Mouse (Mus musculus) large intestine, adult 2 months (tissue): ENCODE results near the gene Bnip3. TPM values are rescaled to one million over a fixed set of nuclear protein-coding genes. Genes with fewer than 3 reads are reported as not detected.

Experiments
- DNase-seq: peaks from one replicate; pipeline ENCODE4 v3.0.0-alpha.2; 2012; ENCODE audit warnings: low read depth, low spot score
- WGBS: fragments of 180-500 bp; shearing (Covaris S2); methylation state at CpG from one replicate; pipeline ENCODE4 v1.1.7; 2018; 5-methylcytosine and 5-hydroxymethylcytosine counted together
- polyA plus RNA-seq: library from polyadenylated mRNA; depleted of rRNA; stranded (reverse); fragments of >200 nt; gene quantifications from 2 replicates; pipeline ENCODE4 v1.2.3, GENCODE M21; 2012; rRNA removed

The Bnip3 gene
- polyA plus RNA-seq, 1 experiment = 4.0 TPM

DNA sequence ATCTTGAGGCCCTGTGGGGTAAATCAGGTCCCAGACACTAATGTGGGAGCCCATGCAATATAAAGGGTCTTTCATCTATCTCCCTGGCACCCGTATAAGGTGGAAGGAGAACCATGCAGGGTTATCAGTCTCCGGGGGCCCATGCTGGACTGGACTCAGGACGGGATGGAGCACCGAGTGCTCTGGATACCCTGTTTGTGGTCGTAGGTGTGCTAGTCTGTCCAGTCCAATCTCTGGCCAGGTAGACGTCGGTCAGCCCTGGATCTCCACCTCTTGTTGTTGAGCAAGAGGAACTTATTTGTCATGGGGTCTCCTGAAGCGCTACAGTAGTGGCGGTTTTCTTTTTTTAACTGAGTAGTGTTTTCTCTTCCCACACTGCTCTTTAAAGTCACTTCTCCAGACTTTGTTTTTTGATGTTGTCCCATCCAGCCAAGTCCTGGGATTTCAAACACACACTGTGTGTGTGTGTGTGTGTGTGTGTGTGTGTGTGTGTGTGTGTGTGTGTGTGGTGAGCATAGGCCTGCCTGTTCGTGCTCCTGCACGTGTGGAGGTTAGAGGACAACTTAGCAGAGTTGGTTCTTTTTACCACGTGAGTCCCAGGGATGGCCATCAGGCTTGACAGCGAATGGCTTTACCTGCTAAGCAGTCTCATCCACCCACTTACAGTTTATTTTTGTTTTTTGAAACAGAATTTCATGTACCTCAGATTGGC is 61.8 kb downstream of the Bnip3 start:
- no peak for DNase-seq

DNA sequence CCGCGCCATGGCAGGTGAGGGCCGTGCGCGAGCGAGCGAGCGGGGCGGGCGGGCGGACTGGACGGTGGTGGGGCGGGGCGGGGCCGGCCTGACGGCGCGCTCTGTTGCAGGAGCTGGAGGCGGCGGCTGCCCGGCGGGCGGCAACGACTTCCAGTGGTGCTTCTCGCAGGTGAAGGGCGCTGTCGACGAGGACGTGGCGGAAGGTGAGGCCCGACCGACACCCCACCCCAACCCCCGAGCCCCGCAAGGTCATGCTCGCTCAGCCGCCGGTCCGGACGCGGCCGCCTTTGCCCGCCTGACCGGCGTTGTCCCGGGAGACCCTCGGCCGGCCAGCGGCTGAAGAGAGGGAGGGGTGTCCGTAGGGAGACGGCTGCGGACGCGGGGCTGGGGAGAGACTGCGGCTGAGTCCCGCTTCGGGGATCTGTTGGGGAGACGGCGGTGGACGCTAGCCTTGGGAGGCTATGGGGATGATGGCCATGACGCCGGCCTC is 62.8 kb downstream of the Bnip3 start:
- no peak for DNase-seq
- WGBS = under 1% methylated on average over 55 of the region's 61 CpGs

More for the DNA sequence above, 61.8 kb downstream of the Bnip3 start:
- 25% methylated on average over 13 of the region's 13 CpGs for WGBS

DNA sequence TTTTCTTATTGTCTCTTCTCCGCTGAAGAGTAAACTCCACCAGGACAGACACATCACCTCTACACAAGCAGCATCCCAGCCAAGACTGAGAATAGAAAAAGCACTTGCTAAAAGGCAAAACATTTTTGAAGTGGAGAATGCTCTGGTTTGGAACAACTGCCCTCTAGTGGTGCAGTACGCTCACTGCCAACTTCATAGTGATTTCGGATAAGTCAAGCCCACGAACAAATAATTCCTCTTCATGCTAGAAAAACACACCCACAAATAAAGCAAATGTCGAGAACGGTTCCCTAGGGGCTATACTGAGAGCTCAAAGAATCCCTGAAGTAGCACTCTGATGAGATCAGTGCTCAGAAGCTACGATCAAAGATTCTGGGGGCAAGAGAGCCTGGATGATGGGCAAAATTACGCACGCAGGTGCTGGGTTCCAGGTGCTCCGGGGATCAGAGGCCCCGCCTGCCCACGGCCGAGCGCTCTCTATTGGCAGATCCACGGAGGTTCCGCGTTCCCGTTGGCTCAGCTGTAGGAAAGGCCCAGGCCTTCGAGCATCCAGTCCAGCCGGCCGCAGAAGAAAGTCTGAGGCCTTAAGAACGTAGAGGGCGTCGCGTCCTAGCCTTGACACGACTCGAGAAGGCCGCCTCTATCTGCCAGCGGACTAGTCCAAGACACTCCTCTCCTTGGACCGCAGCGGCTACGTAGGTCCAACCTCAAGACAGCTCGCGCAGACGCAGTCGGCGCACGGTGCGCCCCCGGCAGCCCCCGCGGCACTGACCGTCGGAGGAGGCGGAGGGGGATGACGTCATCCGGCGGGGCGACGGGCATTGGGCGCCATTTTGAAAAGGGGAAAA is 63.6 kb downstream of the Bnip3 start, which contains the start of the genes Ppp2r2d and Mapk1ip1:
Gene Ppp2r2d (plus strand): TSS at position 536 of the 848 bp plus-strand sequence.
Gene Mapk1ip1 (minus strand): TSS at position 730 of the 848 bp plus-strand sequence.
- DNase-seq = peak; percentile 59
- 1% methylated on average over 51 of the region's 51 CpGs for WGBS

DNA sequence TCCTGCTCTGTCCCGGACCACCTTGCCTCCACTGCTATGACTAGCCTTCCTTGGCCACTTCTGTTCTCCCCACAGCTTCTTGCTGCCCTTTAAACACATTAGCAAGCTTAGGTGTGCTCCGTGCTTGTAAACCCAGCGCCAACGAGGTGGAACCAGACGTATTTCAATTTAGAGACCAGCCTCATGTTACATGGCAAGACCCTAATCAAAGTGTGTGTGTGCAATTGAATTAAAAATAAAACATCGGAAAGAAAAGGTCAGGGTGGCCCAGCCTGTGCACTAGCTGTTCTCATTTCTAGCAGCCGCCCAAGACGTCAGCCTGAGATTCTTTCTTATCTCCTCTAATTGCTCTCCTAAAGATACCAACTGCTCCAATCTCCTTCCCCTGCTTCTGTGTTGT is 64.2 kb downstream of the Bnip3 start:
- no peak for DNase-seq
- 20% methylated on average over 8 of the region's 8 CpGs for WGBS

DNA sequence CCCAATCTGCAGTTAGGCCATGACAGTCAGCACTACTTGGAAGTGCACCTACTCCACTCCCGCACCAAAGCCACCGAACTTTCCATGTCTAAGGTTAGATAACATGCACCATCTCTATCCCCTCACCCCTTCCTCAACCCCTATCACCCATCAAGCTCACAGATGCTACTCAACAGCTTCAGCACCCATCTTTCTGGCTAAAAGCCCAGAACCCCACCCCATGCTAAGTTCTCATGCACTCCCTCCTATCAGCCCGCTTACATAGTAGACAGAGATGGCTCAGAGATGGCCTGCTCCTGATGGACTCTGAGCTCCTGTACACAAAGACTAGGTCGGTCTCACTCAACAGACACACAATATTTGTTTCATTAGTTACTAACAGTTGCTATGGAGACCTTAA is 65.9 kb downstream of the Bnip3 start:
- WGBS = 81% methylated on average over 4 of the region's 4 CpGs
- DNase-seq = no peak

DNA sequence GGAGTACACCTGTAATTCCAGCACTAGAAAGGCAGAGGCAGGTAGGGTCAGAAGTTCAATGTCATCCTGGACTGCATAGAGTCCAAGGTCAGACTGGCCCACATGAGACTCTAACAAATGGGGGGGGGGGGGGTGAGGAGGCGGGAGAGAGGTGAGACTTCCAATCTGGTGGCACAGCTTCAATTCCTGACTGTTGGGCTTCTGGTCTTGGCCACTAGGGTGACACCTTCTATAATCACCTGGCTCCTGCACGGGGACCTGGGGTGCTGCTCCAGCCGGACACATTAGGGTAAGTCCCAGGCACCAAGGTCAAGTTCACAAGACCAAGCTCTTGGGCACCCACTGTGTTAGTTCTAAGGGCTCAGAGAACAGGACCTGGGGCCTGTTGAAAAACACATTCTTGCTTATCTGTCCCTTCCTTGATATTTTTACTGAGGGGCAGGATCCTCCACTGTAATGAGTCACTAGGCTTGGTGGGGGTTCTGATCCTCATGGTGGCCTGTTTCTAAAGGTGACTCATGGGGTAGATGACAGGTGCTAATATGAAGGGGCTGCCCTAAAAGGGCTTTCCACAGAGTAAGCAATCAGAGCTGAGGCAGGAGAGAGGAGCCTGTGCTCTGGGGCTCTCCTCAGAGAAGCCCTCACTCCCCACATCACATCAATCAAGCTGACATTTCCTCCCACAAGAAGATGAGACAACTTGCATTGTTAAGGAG is 67.7 kb downstream of the Bnip3 start:
- WGBS = 74% methylated on average over 3 of the region's 3 CpGs
- DNase-seq = no peak

Other genes starting within 250 kb of the Bnip3 start
- gene Ppp2r2d, start 63.4 kb downstream of the Bnip3 start, polyA plus RNA-seq = 16.9 and 19.4 TPM in 2 replicates
- gene Mapk1ip1, start 63.2 kb downstream of the Bnip3 start, polyA plus RNA-seq = 20.7 and 25.3 TPM in 2 replicates
- gene Jakmip3, start 31.2 kb upstream of the Bnip3 start, polyA plus RNA-seq = 0.11 and 0.12 TPM in 2 replicates
- gene Dpysl4, start 176.5 kb upstream of the Bnip3 start, polyA plus RNA-seq = 0.78 and 0.84 TPM in 2 replicates